Mouse (Mus musculus) thymus, postnatal 0 days (tissue): ENCODE results near the gene Vpreb3. TPM values are rescaled to one million over a fixed set of nuclear protein-coding genes. Genes with fewer than 3 reads are reported as not detected.

ENCODE experiments used
- DNase-seq: peaks from one replicate; pipeline ENCODE4 v3.0.0-alpha.2; 2015; ENCODE audit warnings: low spot score
- polyA plus RNA-seq: library from polyadenylated mRNA; unstranded; fragments of >200 nt; fragmentation: Nextera tagmentation; extraction: Ambion mirVana; gene quantifications from 2 replicates; pipeline ENCODE4 v1.2.1, GENCODE M21; 2015

Gene Vpreb3
- polyA plus RNA-seq = 1.9 and 2.0 TPM in 2 replicates

- DNase-seq = no peak
These were observed at the start of gene Vpreb3 for GRCm38 (mm10) chr10:75942736-75943477. Gene Vpreb3 (plus strand): TSS chr10:75943057.

- peak; percentile 96 for DNase-seq
These were observed 49.6 kb upstream of the Vpreb3 start, which contains the start of gene Derl3 for GRCm38 (mm10) chr10:75893089-75893750. Gene Derl3 (plus strand): TSS chr10:75893413.

GRCm38 (mm10) chr10:75894601-75895000 lies 48.3 kb upstream of the Vpreb3 start:
- DNase-seq = no peak

DNA sequence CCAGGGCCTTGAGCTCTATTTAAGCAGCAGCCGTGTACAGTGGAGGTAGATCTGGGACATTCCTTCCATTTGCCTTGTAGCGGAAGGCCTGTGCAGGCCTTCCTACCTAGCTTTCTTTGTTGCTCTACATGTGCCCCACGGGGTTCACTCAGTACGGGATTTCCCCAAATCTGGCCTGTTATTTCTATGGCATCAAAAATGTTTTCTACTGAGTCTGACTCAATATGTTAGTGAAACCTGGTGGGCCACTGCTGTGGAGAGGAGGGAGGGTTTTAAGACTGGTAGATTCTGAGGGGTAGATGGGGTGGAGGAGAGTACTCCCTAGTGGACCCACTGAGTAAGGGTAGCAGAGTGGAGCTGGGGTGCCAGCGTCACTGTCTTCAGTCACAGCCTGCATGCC lies 47.1 kb upstream of the Vpreb3 start:
- no peak for DNase-seq

DNA sequence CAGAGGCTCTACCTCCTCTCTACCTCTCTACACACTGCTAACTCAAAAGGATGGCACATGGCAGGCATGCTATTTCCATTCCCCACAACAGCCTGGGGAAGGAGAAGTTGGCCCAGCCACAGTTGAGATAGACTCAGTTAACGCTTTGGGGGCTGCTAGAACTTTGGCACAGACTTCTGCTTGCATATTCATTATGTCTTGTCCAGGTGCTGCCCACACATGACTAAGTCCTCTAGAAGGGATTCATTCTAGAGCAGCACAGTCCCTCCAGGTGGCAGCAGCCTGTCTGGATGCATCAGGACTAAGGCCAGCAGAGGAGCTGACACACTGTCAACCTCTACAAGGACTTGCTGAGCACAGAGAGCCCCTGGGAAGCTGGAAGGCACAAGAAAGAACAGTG lies 46.6 kb upstream of the Vpreb3 start:
- DNase-seq = no peak

DNA sequence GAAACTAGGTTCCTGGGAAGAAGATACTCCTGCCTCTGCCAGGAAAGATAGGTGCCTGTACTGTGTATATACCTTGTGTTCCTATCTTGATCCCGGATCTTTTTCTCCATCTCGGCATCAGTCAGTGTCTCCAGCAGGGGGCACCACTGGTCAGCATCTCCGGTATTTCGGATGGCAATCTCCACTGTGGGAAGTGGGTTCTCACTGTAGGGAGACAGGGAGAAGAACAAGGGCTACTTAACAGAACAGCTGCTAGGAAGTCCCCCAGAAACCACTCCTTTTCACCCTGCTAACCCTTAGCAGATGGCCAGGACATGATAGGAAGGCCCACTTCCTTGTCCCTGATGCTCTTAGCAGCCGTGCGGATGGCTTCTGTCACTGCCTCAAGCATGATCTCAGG lies 45.5 kb upstream of the Vpreb3 start:
- peak; percentile 28 for DNase-seq

DNA sequence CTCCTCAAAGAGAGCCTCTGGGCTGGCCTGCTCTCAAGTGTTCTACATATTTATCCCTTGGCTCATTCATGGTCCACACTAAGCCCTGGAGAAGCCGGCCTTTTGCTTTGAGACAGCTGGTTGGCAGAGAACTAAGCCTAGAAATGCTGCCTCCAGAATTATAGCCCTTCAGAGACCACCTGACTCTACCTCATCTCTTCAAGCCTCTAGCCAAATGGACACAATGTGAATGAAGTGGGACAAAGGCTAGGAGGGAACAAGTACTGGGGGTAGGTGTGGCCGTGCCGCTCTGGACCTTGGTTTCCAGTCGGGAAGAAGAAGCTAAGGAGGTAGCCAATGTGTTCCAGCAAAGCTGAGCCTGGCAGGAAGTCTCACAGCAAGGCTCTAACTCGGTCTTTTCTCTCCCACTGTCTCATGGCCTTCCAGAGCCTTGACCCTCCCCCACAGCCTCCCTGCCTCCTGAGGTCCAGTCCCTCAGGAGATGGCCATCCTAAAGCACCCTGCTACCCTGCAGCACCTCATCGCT lies 44.8 kb upstream of the Vpreb3 start:
- no peak for DNase-seq

GRCm38 (mm10) chr10:75898846-75899245 lies 44.0 kb upstream of the Vpreb3 start:
- no peak for DNase-seq

DNA sequence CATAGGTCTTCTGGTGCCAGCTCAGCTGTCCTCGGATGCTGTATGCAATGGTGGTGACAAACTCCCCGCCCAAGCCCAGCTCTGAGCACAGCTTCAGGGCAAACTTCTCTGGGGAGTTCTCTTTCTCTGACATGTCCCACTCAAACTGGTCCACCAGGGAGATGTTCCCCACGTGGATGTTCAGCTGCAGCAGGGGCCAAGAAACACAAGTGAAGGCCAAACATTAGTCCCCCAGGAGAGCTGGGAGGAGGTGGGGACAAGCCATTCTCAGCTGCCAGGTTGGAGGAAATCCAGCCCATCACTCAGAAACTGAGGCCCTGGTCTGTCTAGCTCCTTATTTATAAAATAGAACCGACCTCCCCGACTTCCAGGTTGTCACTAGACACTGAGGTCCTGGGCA lies 38.5 kb upstream of the Vpreb3 start:
- no peak for DNase-seq

DNA sequence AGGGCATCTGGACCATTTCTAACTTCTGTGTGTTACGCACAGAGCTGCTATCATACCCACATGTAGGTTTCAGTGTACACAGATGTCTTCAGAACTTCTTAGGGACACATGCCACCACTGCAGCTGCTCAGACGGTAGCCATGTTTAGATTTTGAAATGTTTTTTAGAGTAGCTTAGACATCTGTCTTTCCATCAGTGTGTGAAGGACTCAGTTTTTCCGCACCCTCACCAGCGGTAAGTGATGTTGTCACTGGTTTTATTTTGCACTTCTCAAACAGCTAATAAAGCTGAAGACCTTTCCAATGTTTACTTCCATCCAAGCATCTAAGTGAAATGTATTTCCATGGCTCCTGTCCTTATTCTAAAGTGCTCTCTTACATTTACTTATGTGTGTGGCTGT lies 36.0 kb upstream of the Vpreb3 start:
- DNase-seq = no peak

GRCm38 (mm10) chr10:75910698-75911097 lies 32.2 kb upstream of the Vpreb3 start:
- DNase-seq = no peak

DNA sequence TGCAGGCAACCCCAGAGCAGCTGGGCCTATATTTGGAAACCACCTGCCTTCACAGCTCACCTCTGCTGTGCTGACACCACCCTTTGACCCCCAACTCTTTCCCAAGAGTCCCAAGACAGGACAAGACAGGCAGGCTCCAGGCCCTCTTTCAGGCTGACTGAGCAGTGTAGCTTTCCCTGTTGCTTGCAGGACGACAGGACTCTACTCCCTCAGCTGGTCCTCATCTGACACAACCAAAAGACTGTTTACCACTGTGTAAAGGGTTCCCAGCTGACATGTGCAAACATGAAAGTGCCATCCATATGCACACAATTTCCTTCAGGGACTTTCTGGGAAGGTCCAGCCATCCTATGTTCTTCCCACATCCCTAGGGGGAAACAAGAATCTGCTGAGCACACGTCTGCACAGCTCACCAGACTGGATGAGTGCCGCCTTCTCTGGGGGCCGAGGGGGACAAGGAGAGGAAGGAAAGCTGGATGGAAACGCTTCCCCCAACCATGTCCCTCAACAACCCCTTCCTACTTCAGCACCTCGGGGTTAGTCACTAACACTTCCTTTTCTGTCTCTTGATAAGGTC lies 29.8 kb upstream of the Vpreb3 start:
- DNase-seq = no peak

DNA sequence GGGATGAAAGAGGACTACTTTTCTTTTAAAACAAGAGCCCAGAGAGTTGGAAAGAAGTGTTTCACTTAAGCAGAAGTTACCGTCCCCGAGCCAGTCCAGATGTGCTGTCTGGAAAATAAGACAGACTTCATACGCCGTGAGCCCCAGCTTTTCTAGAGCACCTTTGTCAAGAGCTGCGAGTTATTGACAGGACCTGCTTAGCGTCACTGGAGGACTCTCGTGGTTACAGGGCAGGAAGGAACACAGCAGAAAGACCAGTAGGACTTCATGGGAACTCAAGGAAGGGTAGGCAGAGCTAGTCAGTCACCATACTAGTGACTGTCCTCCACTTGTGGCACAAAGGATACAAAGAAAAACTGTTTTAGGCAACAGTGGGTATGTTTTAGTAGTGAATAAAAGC lies 27.3 kb upstream of the Vpreb3 start:
- no peak for DNase-seq

- DNase-seq = no peak
These were observed 26.0 kb upstream of the Vpreb3 start for GRCm38 (mm10) chr10:75916840-75917239.

DNA sequence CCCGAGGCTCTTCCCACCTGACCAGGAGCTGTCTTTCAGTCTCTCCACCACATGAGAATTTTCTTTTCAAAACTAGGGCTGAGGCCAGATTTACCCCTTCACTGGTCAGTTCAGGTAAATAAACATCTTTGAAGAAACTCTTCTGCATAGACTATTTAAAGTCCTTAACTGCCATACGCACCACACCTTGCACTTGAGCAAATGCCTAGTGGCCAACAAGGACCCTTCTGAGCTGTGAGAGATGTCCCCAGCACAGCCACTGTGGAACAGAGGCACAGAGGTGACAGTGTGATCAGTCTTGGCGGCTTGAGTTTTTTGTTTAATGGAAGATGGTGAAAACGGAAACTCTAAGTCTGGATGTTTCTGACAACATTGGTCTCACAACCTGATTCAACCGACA lies 23.8 kb upstream of the Vpreb3 start:
- no peak for DNase-seq

DNA sequence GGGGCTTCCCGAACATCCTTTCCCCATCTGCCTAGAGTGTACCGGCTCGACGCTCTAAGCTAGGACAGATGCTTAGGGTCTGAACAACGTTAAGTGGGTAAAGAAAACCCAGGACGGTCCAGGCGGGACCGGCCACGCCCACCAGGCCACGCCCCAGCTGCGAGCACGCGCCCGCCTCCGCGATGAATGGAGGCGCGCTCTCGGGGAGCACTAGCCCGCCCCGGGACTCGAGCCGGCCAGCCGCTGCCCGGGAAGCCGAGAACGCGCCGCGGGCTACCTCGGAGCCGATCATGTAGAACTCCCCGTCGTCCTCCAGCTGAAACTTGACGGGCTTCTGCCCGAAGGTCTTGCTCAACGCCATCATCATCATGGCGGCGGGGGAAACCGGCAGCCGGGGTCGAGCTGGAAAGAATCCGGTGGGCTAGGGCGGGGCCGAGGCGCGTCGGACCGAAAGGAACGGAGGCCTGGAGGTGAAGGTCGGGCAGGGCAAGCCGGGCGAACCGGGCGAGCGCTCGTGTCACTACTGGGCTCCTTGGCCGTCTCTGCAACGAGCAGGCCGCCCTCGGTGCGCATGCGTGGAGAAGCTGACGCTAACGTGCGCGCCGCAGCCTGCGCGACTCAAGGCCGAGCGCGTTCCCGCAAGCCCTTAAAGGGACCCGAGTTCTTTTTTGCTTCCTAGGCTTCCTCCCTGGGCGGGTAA lies 21.7 kb upstream of the Vpreb3 start, which contains the start of gene Smarcb1:
TSS of gene Smarcb1 (minus strand) at position 592 of the 700 bp plus-strand sequence.
- DNase-seq = peak; percentile 96

DNA sequence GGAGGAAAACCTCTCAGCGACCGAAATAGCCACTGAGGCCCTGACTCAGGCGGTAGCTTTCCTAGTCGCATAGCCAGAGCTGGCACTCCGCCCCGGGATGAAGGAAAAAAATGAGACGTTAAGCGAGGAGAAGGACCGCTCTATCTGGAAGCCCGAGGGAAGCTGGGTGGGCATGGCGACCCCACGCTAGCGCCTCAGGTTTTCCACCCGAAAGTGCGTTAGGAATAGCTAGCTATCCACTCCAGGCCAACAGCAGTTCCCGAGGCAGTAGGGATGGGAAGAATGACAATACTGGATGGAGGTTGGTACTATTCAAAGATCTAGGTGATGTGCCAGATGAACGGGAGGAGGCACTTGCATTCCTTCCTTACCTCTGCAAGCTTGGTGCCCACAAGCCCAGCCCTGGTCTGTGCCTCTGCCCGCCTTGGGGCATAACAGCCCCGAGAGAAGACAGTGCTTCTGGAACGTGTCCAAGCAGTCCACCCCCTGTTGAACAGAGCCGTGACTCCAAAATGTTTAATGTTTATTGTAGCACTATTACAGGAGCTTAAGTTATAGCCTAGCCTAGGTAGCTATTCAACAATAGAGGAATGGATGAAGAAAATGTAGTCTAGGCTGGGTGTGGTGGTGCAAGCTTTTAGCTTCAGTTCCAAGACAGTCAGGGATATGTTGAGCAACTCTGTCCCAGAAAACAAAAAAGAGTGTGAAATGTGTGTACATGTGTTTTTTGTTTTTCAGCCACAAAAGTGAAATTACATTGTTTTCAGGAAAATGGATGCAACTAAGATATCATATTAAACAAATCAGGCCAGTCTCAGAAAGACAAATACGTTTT lies 20.9 kb upstream of the Vpreb3 start:
- no peak for DNase-seq

DNA sequence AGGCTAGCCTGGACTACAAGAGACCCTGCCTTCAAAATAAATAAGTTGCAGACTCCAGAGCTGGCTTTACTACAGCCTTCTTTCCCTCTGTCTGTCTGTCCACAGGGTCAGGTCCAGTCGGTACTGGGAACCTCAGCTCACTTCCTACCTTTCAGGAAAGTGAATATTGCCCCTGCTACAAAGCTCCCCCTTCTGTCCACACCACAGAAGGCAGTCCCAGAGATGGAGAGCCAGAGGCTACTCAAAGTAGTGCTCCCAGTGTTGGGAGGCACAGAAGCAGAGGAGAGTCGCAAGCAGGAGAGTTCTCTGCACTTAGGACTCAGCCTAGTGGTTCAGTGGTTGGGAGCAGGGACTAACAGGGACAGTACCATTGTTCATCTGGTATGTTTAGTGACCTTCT lies 18.5 kb upstream of the Vpreb3 start:
- DNase-seq = no peak

DNA sequence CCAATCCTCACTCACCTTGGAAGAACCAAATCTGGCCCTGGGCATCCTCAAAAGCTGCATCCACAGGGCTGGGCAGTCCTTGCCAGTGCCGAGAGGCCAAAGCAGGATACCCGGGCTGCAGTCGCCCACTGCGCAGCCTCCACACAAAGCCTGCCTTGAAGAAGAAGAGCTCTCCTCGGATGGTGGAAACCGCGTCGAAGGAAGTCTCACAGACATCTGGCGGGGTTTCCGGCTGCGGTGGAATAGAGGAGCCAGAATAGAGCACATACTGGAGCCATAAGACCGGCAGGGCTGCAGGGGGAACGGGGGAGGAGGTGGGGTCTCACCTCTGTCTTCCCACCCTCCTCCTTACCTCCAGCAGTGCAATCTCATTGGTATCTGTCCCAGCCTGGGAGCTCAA lies 16.5 kb upstream of the Vpreb3 start:
- peak; percentile 69 for DNase-seq

DNA sequence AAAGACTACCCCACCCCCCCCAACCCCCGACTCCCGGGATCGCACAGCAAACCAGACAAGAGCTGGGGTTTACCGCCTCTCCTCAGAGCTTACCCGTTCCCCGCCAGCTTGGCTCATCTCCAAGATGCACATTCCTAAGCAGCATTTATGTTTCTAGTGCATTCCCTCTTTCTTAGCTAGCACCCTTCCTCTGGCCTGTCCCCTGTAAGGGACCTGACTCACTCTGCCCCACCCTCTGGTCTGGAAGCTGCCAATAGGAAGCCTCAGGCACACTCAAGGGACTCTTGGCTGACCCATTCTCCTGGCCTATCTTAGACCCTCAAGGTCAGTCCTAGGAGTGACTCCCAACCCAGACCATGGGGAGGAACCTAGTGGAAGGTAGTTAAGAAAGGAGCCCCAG lies 12.6 kb upstream of the Vpreb3 start:
- DNase-seq = no peak

- DNase-seq = no peak
These were observed 11.5 kb upstream of the Vpreb3 start for GRCm38 (mm10) chr10:75931311-75931710.
